Mouse (Mus musculus) liver, postnatal 0 days (tissue): Measurements from ENCODE around the gene L3mbtl1.

Experiments used
- CTCF ChIP-seq: sonication (generic); IDR thresholded peaks from 2 replicates; pipeline ENCODE4 v1.5.1; 2016; ENCODE audit warnings: antibody characterized with exemption, low read depth
- EP300 ChIP-seq: IDR thresholded peaks from 2 replicates; pipeline ENCODE4 v1.6.1; 2016; ENCODE audit warnings: antibody characterized with exemption, low read depth, mild to moderate bottlenecking

- TF ChIP-seq CTCF (no peak), EP300 (no peak)
Measured at GRCm38 (mm10) chr2:162924126-162924525, 19.1 kb upstream of the L3mbtl1 start.
